Mouse (Mus musculus) 3134 (cell line): ENCODE data around the gene Ccdc158.

ENCODE experiments used
- DNase-seq: peaks from one replicate; pipeline ENCODE4 v3.0.0-alpha.2; 2011; ENCODE audit warnings: low spot score; ENCODE audit not compliant: insufficient read length; ENCODE audit errors: extremely low read depth

Ccdc158 gene

DNA sequence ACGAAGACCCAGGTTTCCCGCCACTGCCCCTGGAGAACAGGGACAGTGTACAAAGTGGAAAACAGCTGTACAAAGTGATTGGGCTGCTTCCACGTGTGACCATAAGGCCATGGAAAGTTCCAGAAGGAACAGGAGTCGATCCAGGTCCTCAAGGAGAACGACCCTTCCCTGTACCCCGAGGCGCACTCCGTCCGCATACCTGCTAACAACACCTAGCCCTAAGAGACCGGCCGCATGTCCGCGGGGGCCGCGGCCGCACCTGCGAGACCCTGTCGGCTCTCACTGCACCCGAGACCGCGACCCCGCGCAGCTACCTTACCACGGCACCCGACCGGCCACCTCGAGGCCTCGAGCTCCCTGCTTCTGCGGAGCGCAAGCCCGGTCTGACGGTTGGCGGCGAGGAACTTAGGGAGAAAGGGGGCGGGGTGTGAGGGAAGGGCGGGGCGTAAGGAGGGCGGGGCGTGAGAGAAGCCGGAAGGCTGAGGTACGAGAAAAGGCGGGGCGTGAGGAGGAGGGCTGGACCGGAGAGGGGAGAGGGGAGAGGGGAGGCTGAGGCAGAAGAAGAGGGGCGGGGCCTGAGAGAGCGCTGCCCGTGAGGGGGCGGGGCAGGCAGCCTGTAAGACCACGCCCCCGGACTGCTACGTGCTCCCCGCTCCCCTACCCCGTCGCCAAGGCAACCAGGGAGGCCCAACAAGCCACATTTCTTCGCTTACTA is at the start of gene Ccdc158:
Gene Ccdc158 (minus strand): TSS at position 413 of the 715 bp plus-strand sequence.
- no peak for DNase-seq

- no peak for DNase-seq
These were observed 46.5 kb upstream of the Ccdc158 start for GRCm38 (mm10) chr5:92721610-92722009.

DNA sequence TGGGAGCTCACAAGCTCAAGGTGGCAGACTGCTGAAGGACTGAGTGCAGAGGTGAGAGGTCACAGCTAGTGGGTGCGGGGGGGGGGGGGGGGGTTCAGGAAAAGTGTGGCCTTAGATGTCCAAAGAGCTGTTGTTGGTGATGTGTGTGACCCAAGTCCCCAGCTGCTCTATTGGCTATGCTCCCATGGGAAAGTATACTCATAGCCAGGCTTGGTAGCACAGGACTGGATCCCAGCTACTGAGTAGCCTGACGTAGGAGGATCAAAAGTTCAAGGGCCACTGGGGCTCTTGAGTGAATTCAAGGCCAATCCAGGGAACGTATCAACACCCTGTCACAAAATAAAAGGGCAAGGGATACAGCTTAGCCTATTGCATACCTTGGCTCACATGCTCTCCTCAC is 43.8 kb upstream of the Ccdc158 start:
- no peak for DNase-seq

DNA sequence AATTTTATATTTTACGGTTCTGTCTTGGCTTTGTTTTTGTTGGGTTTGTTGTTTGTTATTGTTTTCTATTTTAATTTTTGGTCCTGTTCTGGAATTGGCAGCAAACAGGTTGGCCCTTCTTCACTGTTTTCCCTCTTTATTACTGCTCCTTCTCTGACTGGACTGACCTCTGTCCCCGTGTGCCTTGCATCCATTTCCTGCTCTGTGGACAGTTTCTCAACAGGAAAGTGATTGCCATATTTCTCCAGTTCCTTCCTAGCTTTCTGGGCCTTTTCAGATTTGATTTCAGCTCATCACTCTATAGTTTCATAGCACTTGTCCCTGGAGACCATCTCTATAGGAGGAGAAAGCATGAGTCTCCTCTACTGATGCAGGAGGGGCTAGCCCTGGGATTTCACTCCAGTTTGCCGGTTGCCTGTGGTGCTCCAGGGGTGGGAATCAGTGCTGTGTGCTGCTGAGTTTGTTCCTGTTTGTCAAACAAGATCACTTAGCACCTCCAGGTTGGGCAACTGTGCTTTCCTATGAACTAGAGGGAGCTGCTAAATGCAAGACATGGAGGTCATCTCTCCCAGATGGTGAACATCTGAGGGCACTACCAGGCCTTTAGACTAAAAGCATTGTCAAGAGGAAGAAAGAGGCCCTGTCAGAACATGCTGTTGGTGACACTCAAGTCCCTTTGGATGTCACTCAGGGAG is 42.7 kb upstream of the Ccdc158 start:
- no peak for DNase-seq

DNA sequence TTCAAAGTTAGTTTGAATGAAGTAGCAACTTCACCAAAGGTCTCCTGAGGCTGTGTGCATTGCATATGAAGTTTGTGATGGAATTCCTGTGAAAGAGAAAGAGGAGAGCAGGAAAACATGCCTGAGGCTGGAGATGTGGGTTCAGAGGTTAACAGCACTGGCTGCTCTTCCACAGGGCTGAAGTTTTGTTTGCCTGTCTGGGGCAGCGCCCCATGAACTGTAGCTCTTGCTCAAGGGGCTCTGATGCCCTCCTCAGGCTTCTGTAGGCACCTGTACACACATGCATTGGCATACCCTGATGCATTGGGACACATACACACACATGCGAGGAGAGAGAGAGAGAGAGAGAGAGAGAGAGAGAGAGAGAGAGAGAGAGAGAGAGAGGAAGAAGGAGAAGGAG is 40.8 kb upstream of the Ccdc158 start:
- no peak for DNase-seq

DNA sequence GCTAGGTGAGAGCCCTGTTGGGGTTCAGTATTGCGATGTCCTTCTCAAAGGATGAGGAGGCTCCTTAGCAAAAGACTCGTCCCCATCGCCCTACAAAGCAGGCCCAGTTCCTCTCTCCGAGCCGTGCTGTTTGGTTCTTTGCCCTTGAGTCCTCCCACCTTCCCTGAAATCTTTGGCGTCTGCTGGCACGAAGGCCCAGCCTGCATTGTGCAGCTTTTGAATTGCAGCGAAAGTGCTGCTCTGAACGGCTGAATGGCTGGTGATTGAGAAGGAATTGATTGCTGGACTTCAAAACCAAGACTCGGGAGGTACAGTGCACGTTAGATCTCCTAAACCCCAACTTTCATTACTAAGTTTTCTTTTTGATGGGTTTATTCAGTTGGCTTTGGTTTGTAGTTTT is 40.2 kb upstream of the Ccdc158 start:
- DNase-seq = no peak

GRCm38 (mm10) chr5:92714886-92715285 is 39.8 kb upstream of the Ccdc158 start:
- DNase-seq = no peak

GRCm38 (mm10) chr5:92712621-92713395 is 37.7 kb upstream of the Ccdc158 start:
- DNase-seq = no peak

DNA sequence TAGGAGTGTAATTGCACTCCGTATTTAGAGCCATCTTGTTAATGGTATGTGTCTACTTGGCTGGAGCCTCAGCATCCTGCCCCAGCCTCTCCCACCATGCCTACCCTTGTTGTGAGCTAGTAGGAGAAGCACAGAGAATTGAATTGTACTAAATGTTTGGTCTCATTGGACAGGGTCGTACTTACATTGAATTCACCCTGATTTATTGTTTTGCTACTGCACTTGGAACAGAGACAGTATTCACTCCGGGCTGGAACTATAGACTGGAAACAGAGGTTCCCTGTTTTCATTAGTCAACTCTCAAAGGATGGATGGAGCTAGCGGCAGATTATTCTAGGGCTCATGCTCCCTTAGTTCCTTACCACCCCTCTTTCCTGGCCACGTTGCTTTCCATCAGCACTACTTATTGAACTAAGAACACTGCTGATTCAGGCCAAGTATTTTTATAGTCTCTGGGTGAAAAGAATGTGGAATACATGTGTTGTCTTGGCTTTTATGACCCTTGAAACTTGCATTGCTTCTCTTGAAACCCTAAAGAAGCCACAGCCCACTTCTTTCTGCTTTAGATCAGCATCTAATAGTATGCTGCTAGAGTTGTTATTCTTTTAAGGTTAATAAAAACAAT is 36.7 kb upstream of the Ccdc158 start:
- no peak for DNase-seq

DNA sequence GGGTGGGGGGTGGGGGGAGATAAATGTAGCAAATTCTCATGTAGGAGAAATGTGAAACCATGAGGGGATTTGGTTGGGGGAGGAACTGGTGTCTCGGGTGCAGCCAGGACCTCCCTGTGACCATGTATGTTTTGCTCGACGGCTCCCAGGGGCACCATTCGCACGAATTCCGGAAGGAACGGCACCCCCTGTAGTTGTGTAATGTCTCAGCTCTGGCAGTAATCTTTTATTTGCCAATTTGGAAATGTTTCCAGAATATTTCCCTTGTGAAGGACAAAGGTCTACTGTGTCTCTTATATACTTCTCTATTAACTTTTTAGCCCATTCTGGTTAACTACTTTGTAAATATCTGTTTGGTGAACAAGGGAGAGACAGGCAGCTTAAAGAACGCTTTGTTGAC is 35.7 kb upstream of the Ccdc158 start:
- no peak for DNase-seq

GRCm38 (mm10) chr5:92707921-92708491 is 32.9 kb upstream of the Ccdc158 start:
- DNase-seq = no peak

- DNase-seq = no peak
These were observed 28.6 kb upstream of the Ccdc158 start for GRCm38 (mm10) chr5:92703671-92704070.

DNA sequence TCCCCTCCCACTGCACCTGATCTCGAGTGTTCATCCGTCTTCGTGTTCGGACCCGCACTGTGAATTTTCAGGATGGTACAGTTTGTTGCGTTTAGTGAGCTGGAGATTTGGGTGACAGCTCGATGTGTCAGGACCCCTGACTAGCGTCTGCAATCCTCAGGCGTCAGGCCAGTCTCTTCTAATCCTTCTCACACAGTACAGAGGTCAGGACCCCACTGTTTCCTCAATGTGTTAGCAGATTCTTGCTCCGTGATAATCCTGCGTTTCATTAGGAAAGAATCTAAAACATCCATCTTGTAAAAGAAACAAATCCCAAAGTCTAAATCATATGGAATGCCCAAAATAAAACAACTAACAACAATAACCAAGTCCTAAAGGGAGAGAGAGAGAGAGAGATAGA is 26.7 kb upstream of the Ccdc158 start:
- no peak for DNase-seq

DNA sequence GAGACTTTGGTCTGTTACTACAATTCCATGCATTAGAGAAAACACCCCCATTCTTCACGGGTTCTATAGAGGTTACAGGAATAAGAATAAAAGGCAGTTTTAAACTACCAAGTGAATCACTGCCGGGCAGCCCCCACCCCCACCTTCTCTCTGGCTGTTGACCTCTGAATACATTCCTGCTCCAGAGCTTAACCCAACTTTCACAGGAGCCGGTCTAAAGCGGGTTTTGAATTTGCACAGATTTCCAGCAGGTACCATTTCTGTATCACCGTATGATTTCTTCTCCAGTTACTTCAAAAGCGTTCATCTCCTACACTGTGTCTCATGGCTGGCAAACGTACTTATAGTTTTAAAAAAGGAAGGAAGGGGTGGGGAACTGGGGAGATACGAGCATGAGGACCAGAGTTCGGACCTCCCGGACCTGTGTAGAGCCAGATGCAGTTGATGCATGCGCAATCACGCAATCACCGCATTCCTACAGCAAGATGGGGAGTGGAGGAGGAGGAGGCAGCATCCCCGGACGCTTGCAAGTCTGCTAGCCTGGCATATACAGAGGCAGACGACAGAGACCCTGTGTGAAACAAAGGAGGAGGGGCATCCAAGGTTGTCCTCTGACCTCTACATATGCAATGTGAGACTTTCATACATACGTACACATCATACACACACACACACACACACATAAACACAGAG is 23.9 kb upstream of the Ccdc158 start:
- DNase-seq = no peak

DNA sequence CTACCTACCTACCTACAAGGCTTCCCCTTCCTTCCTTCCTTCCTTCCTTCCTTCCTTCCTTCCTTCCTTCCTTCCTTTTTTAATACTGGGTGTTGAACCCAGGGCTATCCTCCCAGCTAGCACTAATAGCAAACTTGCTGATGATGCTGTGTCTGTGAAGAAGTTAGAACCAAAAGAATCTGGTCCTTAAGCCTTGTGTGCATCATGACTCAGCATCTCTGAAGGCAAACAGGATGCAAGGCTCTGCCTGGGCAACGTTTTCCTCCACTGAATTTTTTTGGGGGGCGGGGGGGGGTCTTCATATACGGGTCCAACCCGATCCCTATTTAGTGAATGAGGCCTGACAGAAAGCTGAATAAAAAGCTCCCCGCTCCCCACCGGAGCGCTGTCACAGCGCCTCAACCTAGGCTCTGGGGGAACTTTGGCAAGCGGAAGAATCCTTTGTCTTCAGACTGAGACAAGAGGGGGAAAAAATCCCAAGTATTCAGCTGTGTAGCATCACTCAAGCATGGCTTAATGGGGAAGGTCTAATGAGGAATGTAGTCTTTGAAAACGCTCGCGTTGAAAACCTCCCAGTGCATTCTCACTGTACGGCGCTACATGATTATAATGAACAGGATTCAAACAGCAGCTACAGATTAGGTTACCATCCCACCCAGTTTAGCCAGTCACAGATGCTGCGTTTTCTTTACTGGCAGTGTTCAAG is 23.2 kb upstream of the Ccdc158 start:
- no peak for DNase-seq

DNA sequence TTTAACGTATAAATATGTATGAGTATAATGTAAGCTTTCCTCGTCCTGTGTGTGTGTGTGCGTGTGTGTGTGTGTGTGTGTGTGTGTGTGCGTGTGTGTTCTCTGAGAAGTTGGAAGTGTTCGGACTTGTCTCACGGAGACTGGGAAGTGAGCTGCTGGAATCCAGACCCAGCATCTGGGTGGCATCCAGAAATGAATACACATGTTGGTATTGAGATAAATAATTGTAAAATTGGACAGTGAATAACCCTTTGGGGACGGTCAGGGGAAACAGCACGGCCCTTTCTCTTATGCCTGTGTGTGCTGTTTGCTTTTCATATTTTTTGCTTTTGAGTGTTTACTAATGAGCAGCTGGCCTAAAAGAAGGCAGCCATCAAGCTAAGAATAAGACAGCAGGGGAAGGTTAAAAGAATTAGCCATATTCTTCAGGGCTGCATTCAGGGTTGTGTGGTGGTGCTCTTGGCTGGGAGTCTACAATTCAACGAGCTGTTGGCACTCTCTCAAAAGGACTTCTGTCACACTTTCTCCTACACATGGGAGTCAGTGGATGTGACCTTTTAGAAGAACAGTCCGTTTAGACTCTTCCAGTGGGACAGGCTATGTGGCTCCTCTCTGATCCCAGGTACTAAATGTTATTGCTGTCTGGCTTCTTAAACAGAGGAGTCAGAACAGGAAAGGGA is 19.4 kb upstream of the Ccdc158 start:
- no peak for DNase-seq

DNA sequence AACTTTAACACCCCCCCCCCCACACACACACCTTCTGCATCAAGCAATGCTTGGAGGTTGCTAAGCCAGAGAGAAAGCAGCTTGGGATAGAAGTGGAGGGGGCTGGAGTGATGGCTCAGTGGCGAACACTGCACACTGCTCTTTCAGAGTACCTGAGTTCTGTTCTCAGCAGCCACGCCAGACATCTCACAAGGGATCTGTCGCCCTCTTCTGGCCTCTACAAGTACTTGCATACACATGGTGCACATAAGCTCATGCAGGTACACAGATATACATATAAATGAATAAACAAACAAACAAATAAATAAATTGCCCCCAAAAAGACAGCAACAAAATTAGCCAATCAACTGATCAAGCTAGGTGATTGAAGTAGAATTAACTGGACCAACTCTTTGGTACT is 18.7 kb upstream of the Ccdc158 start:
- no peak for DNase-seq

- no peak for DNase-seq
These were observed 17.3 kb upstream of the Ccdc158 start for GRCm38 (mm10) chr5:92692206-92693007.
